Mouse (Mus musculus) MEL (cell line): ENCODE data around the gene Pole. TPM values are rescaled to one million over a fixed set of nuclear protein-coding genes. Genes with fewer than 3 reads are reported as not detected.

Experiments
- DNase-seq: peaks from one replicate; pipeline ENCODE4 v3.0.0; 2011; ENCODE audit warnings: low read depth, low spot score
- H3K27ac ChIP-seq: 2 replicates; pipeline ENCODE4 v1.5.1; 2012; ENCODE audit warnings: low read depth, mild to moderate bottlenecking, control low read depth, low read length, moderate library complexity; ENCODE audit not compliant: control insufficient read depth
- H3K27me3 ChIP-seq, 2 experiments: fragments of 150-350 bp in 1 of 2; sonication (generic) in 1 of 2; 2 replicates each; pipeline ENCODE4 v1.6.1; 2012; ENCODE audit warnings: low read length in 2 of 2, mild to moderate bottlenecking in 2 of 2, improper control_type of control experiment in 1 of 2, moderate library complexity in 1 of 2; ENCODE audit not compliant: insufficient read depth in 2 of 2, control insufficient read depth in 1 of 2
- H3K36me3 ChIP-seq, 2 experiments: 2 replicates each; pipeline ENCODE4 v1.6.1; 2012 to 2014; ENCODE audit warnings: low read length in 2 of 2, improper control_type of control experiment in 1 of 2, inconsistent platforms in 1 of 2, mild to moderate bottlenecking in 1 of 2; ENCODE audit not compliant: insufficient read depth in 2 of 2, control insufficient read depth in 1 of 2
- H3K4me1 ChIP-seq, 2 experiments: fragments of 150-350 bp in 1 of 2; sonication (generic) in 1 of 2; 2 replicates each; pipeline ENCODE4 v1.6.1; 2012; ENCODE audit warnings: low read length in 2 of 2, improper control_type of control experiment in 1 of 2, mild to moderate bottlenecking in 1 of 2; ENCODE audit not compliant: insufficient read depth in 2 of 2, control insufficient read depth in 1 of 2
- H3K4me3 ChIP-seq, 2 experiments: fragments of 150-350 bp in 1 of 2; sonication (generic) in 1 of 2; 2 replicates each; pipeline ENCODE4 v1.5.1; 2012; ENCODE audit warnings: low read depth in 2 of 2, low read length in 2 of 2, mild to moderate bottlenecking in 2 of 2, moderate library complexity in 2 of 2, control low read depth in 1 of 2, improper control_type of control experiment in 1 of 2; ENCODE audit not compliant: control insufficient read depth in 1 of 2, insufficient read depth in 1 of 2
- H3K79me2 ChIP-seq: 2 replicates; pipeline ENCODE4 v1.6.1; 2012; ENCODE audit warnings: mild to moderate bottlenecking, low read length, moderate library complexity; ENCODE audit not compliant: control insufficient read depth, poor library complexity, insufficient read depth
- H3K9ac ChIP-seq: 2 replicates; pipeline ENCODE4 v1.6.1; 2012; ENCODE audit warnings: low read depth, mild to moderate bottlenecking, control low read depth, low read length, moderate library complexity; ENCODE audit not compliant: control insufficient read depth, poor library complexity, severe bottlenecking
- H3K9me3 ChIP-seq: fragments of 150-350 bp; sonication (generic); replicated peaks from 2 replicates; pipeline ENCODE4 v1.6.1; 2012; ENCODE audit warnings: mild to moderate bottlenecking, low read length, improper control_type of control experiment, moderate library complexity; ENCODE audit not compliant: insufficient read depth
- CTCF ChIP-seq, 3 experiments: IDR thresholded peaks in 2 of 3; conservative IDR thresholded peaks in 1 of 3; 2 replicates each; pipeline ENCODE4 v1.5.1; 2011 to 2012; ENCODE audit warnings: low read length in 3 of 3, low read depth in 2 of 3, mild to moderate bottlenecking in 2 of 3, improper control_type of control experiment in 1 of 3, inconsistent platforms in 1 of 3, mixed read lengths in 1 of 3, moderate library complexity in 1 of 3; ENCODE audit not compliant: control insufficient read depth in 1 of 3, insufficient read depth in 1 of 3, poor library complexity in 1 of 3, severe bottlenecking in 1 of 3
- E2F4 ChIP-seq: IDR thresholded peaks from 2 replicates; pipeline ENCODE4 v1.6.1; 2011; ENCODE audit warnings: low read depth, low read length, improper control_type of control experiment, borderline replicate concordance
- EP300 ChIP-seq, 2 experiments: IDR thresholded peaks; 2 replicates each; pipeline ENCODE4 v1.6.1; 2011; ENCODE audit warnings: improper control_type of control experiment in 2 of 2, low read length in 2 of 2, low read depth in 1 of 2, mild to moderate bottlenecking in 1 of 2
- GABPA ChIP-seq: IDR thresholded peaks from 2 replicates; pipeline ENCODE4 v1.6.1; 2012; ENCODE audit warnings: low read depth, mild to moderate bottlenecking, inconsistent platforms, low read length, improper control_type of control experiment, moderate library complexity
- MAFK ChIP-seq: IDR thresholded peaks from 2 replicates; pipeline ENCODE4 v1.6.1; 2011; ENCODE audit warnings: low read depth, mild to moderate bottlenecking, low read length, improper control_type of control experiment, borderline replicate concordance
- NELFE ChIP-seq: IDR thresholded peaks from 2 replicates; pipeline ENCODE4 v1.6.1; 2011; ENCODE audit warnings: low read depth, low read length, improper control_type of control experiment
- NRF1 ChIP-seq: IDR thresholded peaks from 2 replicates; pipeline ENCODE4 v1.6.1; 2014; ENCODE audit warnings: low read depth, mild to moderate bottlenecking, inconsistent platforms, low read length, improper control_type of control experiment, moderate library complexity; ENCODE audit not compliant: poor library complexity, insufficient read depth, severe bottlenecking
- POLR2A ChIP-seq, 2 experiments: IDR thresholded peaks; 2 replicates each; pipeline ENCODE4 v1.6.1; 2011 to 2012; ENCODE audit warnings: low read length in 2 of 2, mild to moderate bottlenecking in 2 of 2, control low read depth in 1 of 2, improper control_type of control experiment in 1 of 2, low read depth in 1 of 2, moderate library complexity in 1 of 2; ENCODE audit not compliant: control insufficient read depth in 1 of 2, insufficient read depth in 1 of 2, poor library complexity in 1 of 2
- POLR2AphosphoS2 ChIP-seq: IDR thresholded peaks from 2 replicates; pipeline ENCODE4 v1.6.1; 2011; ENCODE audit warnings: low read length, improper control_type of control experiment
- POLR2AphosphoS5 ChIP-seq: IDR thresholded peaks from 2 replicates; pipeline ENCODE4 v1.6.1; 2012; ENCODE audit warnings: low read depth, borderline replicate concordance, mild to moderate bottlenecking, inconsistent platforms, low read length, moderate library complexity, mixed read lengths
- RAD21 ChIP-seq: IDR thresholded peaks from 2 replicates; pipeline ENCODE4 v1.6.1; 2011; ENCODE audit warnings: mild to moderate bottlenecking, low read depth, low read length, improper control_type of control experiment
- RCOR1 ChIP-seq: IDR thresholded peaks from 2 replicates; pipeline ENCODE4 v1.6.1; 2012; ENCODE audit warnings: low read depth, mild to moderate bottlenecking, inconsistent platforms, low read length, improper control_type of control experiment
- SIN3A ChIP-seq: IDR thresholded peaks from 2 replicates; pipeline ENCODE4 v1.6.1; 2012; ENCODE audit warnings: low read length, improper control_type of control experiment, inconsistent platforms
- SMC3 ChIP-seq: IDR thresholded peaks from 2 replicates; pipeline ENCODE4 v1.6.1; 2011; ENCODE audit warnings: low read depth, low read length, improper control_type of control experiment
- TBP ChIP-seq: IDR thresholded peaks from 2 replicates; pipeline ENCODE4 v1.8.0; 2011; ENCODE audit warnings: low read depth, low read length, improper control_type of control experiment
- TCF12 ChIP-seq: IDR thresholded peaks from 2 replicates; pipeline ENCODE4 v1.6.1; 2014; ENCODE audit warnings: low read depth, mild to moderate bottlenecking, inconsistent platforms, low read length, improper control_type of control experiment, moderate library complexity
- UBTF ChIP-seq: IDR thresholded peaks from 2 replicates; pipeline ENCODE4 v1.6.1; 2012; ENCODE audit warnings: low read depth, mild to moderate bottlenecking, inconsistent platforms, low read length, improper control_type of control experiment, moderate library complexity, borderline replicate concordance; ENCODE audit not compliant: insufficient read depth
- USF1 ChIP-seq: IDR thresholded peaks from 2 replicates; pipeline ENCODE4 v1.6.1; 2014; ENCODE audit warnings: low read depth, mild to moderate bottlenecking, inconsistent platforms, low read length, improper control_type of control experiment, moderate library complexity
- ZMIZ1 ChIP-seq: IDR thresholded peaks from 2 replicates; pipeline ENCODE4 v1.6.1; 2012; ENCODE audit warnings: low read depth, mild to moderate bottlenecking, inconsistent platforms, low read length, improper control_type of control experiment, moderate library complexity
- polyA plus RNA-seq, 2 experiments: library from polyadenylated mRNA; stranded (reverse) in 1 of 2; unstranded in 1 of 2; fragments of >175 nt in 1 of 2; fragments of >200 nt in 1 of 2; gene quantifications; 2 replicates each; pipeline versions ENCODE4 v1.2.1 to v1.2.4; 2012; ENCODE audit warnings: low replicate concordance in 2 of 2, low read depth in 1 of 2; ENCODE audit not compliant: insufficient read length in 2 of 2, insufficient read depth in 1 of 2, missing spikeins in 1 of 2
- total RNA-seq: library from RNA; depleted of rRNA; stranded (reverse); fragments of 300-350 nt; gene quantifications from 2 replicates; pipeline ENCODE4 v1.2.3, GENCODE M21; 2012

The Pole gene
- total and polyA plus RNA-seq, 3 experiments, result 32.4 to 81.4 (median 52.6) TPM

DNA sequence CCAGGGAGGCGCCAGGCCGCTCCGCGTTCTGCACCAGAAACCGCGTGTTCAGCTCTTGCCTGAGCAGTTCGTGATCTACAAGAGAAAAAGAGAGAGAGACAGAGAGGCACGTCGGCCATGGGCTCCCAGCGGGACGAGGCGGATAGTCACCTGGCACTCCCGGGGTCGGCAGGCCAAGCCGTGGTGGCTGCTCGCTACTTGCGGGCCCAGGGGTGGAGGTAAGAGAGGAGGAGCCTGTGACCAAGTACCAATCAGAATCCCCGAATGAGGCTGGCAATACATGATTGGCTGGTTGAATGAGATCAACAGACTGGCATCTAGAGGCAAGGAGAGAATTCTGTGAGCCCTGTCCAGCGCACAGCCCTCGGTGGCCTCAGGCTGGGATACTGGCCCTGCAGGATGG, 92.1 kb downstream of the Pole start:
- H3K79me2 ChIP-seq, result no peaks in the 10 kb centered on the region
- no peaks in the 10 kb centered on the region for H3K9me3 ChIP-seq
- no peak overlapping the region for H3K4me3 ChIP-seq
- H3K27ac ChIP-seq, result no peak overlapping the region
- TF ChIP-seq POLR2AphosphoS2 (no peak), TBP (no peak), NELFE (no peak), EP300 (IDR thresholded peaks at IDR 0.05; ENCODE audit: low read depth in 1 of 2, low read length in 2 of 2) (no peak)
- H3K36me3 ChIP-seq, result no peaks in the 10 kb centered on the region
- H3K9ac ChIP-seq, result no peak overlapping the region
- H3K4me1 ChIP-seq, result no peaks in the 10 kb centered on the region
- no peak for DNase-seq
- no peaks in the 10 kb centered on the region for H3K27me3 ChIP-seq

DNA sequence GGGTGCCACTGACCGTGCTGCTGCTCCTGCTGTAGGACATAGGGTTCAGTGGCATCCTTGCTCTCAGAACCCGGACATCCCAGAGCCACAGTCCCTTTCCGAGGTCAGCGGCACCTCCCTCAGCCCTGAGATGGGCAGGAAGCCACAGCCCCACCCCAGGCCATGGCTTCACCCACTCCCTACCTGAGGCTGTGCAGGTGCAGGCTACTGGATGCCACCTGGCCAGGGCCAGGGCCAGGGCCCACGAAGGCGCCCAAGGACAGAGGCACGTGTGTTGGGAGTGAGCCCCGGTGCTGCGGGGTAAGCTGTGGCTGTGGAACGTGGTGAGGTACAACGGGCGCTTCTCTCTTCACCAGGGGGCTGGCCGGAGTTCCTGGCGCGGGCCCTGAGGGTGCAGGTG, 93.0 kb downstream of the Pole start:
- H3K36me3 ChIP-seq, result no peaks in the 10 kb centered on the region
- H3K4me1 ChIP-seq, result no peaks in the 10 kb centered on the region
- no peaks in the 10 kb centered on the region for H3K79me2 ChIP-seq
- H3K4me3 ChIP-seq, result no peak overlapping the region
- DNase-seq, result no peak
- H3K27ac ChIP-seq, result no peak overlapping the region
- no peaks in the 10 kb centered on the region for H3K9me3 ChIP-seq
- no peak for TF ChIP-seq CTCF (IDR thresholded peaks at IDR 0.05 in 2 of 3, conservative IDR thresholded peaks at IDR 0.05 in 1 of 3; ENCODE audit: control insufficient read depth in 1 of 3, insufficient read depth in 1 of 3, low read depth in 2 of 3, low read length in 3 of 3, poor library complexity in 1 of 3, severe bottlenecking in 1 of 3)
- TF ChIP-seq MAFK, result no peak
- no peak for TF ChIP-seq RCOR1
- no peak for TF ChIP-seq SIN3A
- no peak for TF ChIP-seq NELFE
- TF ChIP-seq GABPA, result no peak
- no peak for TF ChIP-seq UBTF
- TF ChIP-seq POLR2A (IDR thresholded peaks at IDR 0.05; ENCODE audit: control insufficient read depth in 1 of 2, insufficient read depth in 1 of 2, low read depth in 1 of 2, low read length in 2 of 2, poor library complexity in 1 of 2), result no peak
- no peak for TF ChIP-seq POLR2AphosphoS5
- no peak for TF ChIP-seq TCF12
- no peak for TF ChIP-seq E2F4
- no peak for TF ChIP-seq RAD21
- no peak for TF ChIP-seq ZMIZ1
- TF ChIP-seq SMC3, result no peak
- no peak for TF ChIP-seq POLR2AphosphoS2
- no peak for TF ChIP-seq NRF1
- no peak for TF ChIP-seq TBP
- TF ChIP-seq USF1, result no peak
- H3K27me3 ChIP-seq, result no peaks in the 10 kb centered on the region
- no peak overlapping the region for H3K9ac ChIP-seq
